Mouse (Mus musculus): ENCODE data around the gene Lamc1. TPM values are rescaled to one million over a fixed set of nuclear protein-coding genes. Genes with fewer than 3 reads are reported as not detected.
A peak's percentile ranks its signal among the peaks of the same experiment; 100 is the strongest.

Lamc1 gene
- total and polyA plus RNA-seq, 2 experiments from 2014 or later, result 62.8 to 186 TPM

- 40% methylated on average over 14 of the region's 14 CpGs for WGBS
- no peak for ATAC-seq (ENCODE audit: insufficient read depth, low read depth)
- H3K4me1 ChIP-seq (ENCODE audit: control insufficient read depth, insufficient read depth), result peaks cover 14% of the 10 kb centered on the region
- TF ChIP-seq EP300 (IDR thresholded peaks at IDR 0.05; ENCODE audit: low read depth), result no peak
- no peak for TF ChIP-seq CTCF (IDR thresholded peaks at IDR 0.05; ENCODE audit: low read depth)
- H3K4me2 ChIP-seq (ENCODE audit: low read depth, low read length), result no peak overlapping the region
- no peak overlapping the region for H3K4me3 ChIP-seq (ENCODE audit: low read depth, low read length)
- no peaks in the 10 kb centered on the region for H3K9me3 ChIP-seq (replicated peaks; ENCODE audit: control insufficient read depth, low read length)
- H3K9ac ChIP-seq (replicated peaks; ENCODE audit: low read depth, low read length), result no peak overlapping the region
- no peak overlapping the region for H3K27ac ChIP-seq (ENCODE audit: low read depth)
- no peaks in the 10 kb centered on the region for H3K36me3 ChIP-seq (replicated peaks; ENCODE audit: control insufficient read depth, insufficient read depth, low read length)
- DNase-seq (ENCODE audit: low spot score), result no peak
- H3K27me3 ChIP-seq (ENCODE audit: control insufficient read depth, insufficient read depth, low read length), result no peaks in the 10 kb centered on the region
These were observed 131.1 kb downstream of the Lamc1 start for GRCm38 (mm10) chr1:153201448-153201847.

GRCm38 (mm10) chr1:153197316-153197850 is 135.2 kb downstream of the Lamc1 start:
- ATAC-seq (ENCODE audit: insufficient read depth, low read depth) (no peak), DNase-seq (ENCODE audit: low spot score) (no peak)
- Histone ChIP-seq H3K4me3 (ENCODE audit: low read depth, low read length) (no peak overlapping the region), H3K27ac (ENCODE audit: low read depth) (no peak overlapping the region), H3K9me3 (replicated peaks; ENCODE audit: control insufficient read depth, low read length) (no peaks in the 10 kb centered on the region), H3K9ac (replicated peaks; ENCODE audit: low read depth, low read length) (no peak overlapping the region), H3K4me1 (ENCODE audit: control insufficient read depth, insufficient read depth) (peaks cover 13% of the 10 kb centered on the region), H3K27me3 (ENCODE audit: control insufficient read depth, insufficient read depth, low read length) (no peaks in the 10 kb centered on the region), H3K36me3 (replicated peaks; ENCODE audit: control insufficient read depth, insufficient read depth, low read length) (no peaks in the 10 kb centered on the region), H3K4me2 (ENCODE audit: low read depth, low read length) (no peak overlapping the region)
- 70% methylated on average over 3 of the region's 3 CpGs for WGBS
- no peak for TF ChIP-seq EP300 (IDR thresholded peaks at IDR 0.05; ENCODE audit: low read depth)
- no peak for TF ChIP-seq CTCF (IDR thresholded peaks at IDR 0.05; ENCODE audit: low read depth)

GRCm38 (mm10) chr1:153192945-153193344 is 139.6 kb downstream of the Lamc1 start:
- TF ChIP-seq CTCF (IDR thresholded peaks at IDR 0.05; ENCODE audit: low read depth), result no peak
- no peak for TF ChIP-seq EP300 (IDR thresholded peaks at IDR 0.05; ENCODE audit: low read depth)
- 86% methylated on average over 6 of the region's 6 CpGs for WGBS
- no peak overlapping the region for H3K27ac ChIP-seq (ENCODE audit: low read depth)

GRCm38 (mm10) chr1:153192379-153192778 is 140.2 kb downstream of the Lamc1 start:
- 0 out of 2 replicates have a peak overlapping the region, but pooled peaks have one; percentile 19 for H3K9ac ChIP-seq (replicated peaks; ENCODE audit: low read depth, low read length)

More at GRCm38 (mm10) chr1:153192945-153193344, 139.6 kb downstream of the Lamc1 start:
- no peaks in the 10 kb centered on the region for H3K9me3 ChIP-seq (replicated peaks; ENCODE audit: control insufficient read depth, low read length)
- H3K4me3 ChIP-seq (ENCODE audit: low read depth, low read length), result no peak overlapping the region
- no peak for DNase-seq (ENCODE audit: low spot score)
- peaks cover 13% of the 10 kb centered on the region for H3K4me1 ChIP-seq (ENCODE audit: control insufficient read depth, insufficient read depth)
- H3K27me3 ChIP-seq (ENCODE audit: control insufficient read depth, insufficient read depth, low read length), result no peaks in the 10 kb centered on the region
- no peak overlapping the region for H3K4me2 ChIP-seq (ENCODE audit: low read depth, low read length)
- H3K36me3 ChIP-seq (replicated peaks; ENCODE audit: control insufficient read depth, insufficient read depth, low read length), result no peaks in the 10 kb centered on the region
- ATAC-seq (ENCODE audit: insufficient read depth, low read depth), result no peak
- H3K9ac ChIP-seq (replicated peaks; ENCODE audit: low read depth, low read length), result no peak overlapping the region

GRCm38 (mm10) chr1:153191943-153192329 is 140.7 kb downstream of the Lamc1 start:
- Histone ChIP-seq H3K9me3 (replicated peaks; ENCODE audit: control insufficient read depth, low read length) (no peaks in the 10 kb centered on the region), H3K9ac (replicated peaks; ENCODE audit: low read depth, low read length) (0 out of 2 replicates have a peak overlapping the region, but pooled peaks have one; percentile 19), H3K27me3 (ENCODE audit: control insufficient read depth, insufficient read depth, low read length) (no peaks in the 10 kb centered on the region), H3K4me3 (ENCODE audit: low read depth, low read length) (peak overlapping the region; percentile 22; the same call in 1 of the 2 replicates), H3K4me2 (ENCODE audit: low read depth, low read length) (peak overlapping the region; percentile 47), H3K36me3 (replicated peaks; ENCODE audit: control insufficient read depth, insufficient read depth, low read length) (no peaks in the 10 kb centered on the region), H3K4me1 (ENCODE audit: control insufficient read depth, insufficient read depth) (peaks cover 13% of the 10 kb centered on the region), H3K27ac (ENCODE audit: low read depth) (peak overlapping the region; percentile 92)
- ATAC-seq (ENCODE audit: insufficient read depth, low read depth), result peak; percentile 71
- TF ChIP-seq EP300 (IDR thresholded peaks at IDR 0.05; ENCODE audit: low read depth) (no peak), CTCF (IDR thresholded peaks at IDR 0.05; ENCODE audit: low read depth) (no peak)
- DNase-seq (ENCODE audit: low spot score), result peak; percentile 83
- 3% methylated on average over 5 of the region's 5 CpGs for WGBS

More at GRCm38 (mm10) chr1:153192379-153192778, 140.2 kb downstream of the Lamc1 start:
- ATAC-seq (ENCODE audit: insufficient read depth, low read depth), result no peak
- TF ChIP-seq CTCF (IDR thresholded peaks at IDR 0.05; ENCODE audit: low read depth), result no peak
- TF ChIP-seq EP300 (IDR thresholded peaks at IDR 0.05; ENCODE audit: low read depth), result no peak
- no peak for DNase-seq (ENCODE audit: low spot score)
- Histone ChIP-seq H3K4me1 (ENCODE audit: control insufficient read depth, insufficient read depth) (peaks cover 13% of the 10 kb centered on the region), H3K36me3 (replicated peaks; ENCODE audit: control insufficient read depth, insufficient read depth, low read length) (no peaks in the 10 kb centered on the region), H3K9me3 (replicated peaks; ENCODE audit: control insufficient read depth, low read length) (no peaks in the 10 kb centered on the region), H3K4me2 (ENCODE audit: low read depth, low read length) (peak overlapping the region; percentile 47; the same call in 1 of the 2 replicates), H3K4me3 (ENCODE audit: low read depth, low read length) (no peak overlapping the region), H3K27me3 (ENCODE audit: control insufficient read depth, insufficient read depth, low read length) (no peaks in the 10 kb centered on the region), H3K27ac (ENCODE audit: low read depth) (peak overlapping the region; percentile 92)
- 81% methylated on average over 4 of the region's 4 CpGs for WGBS
